Mouse (Mus musculus): ENCODE measurements around the gene Tbc1d22a. TPM values are rescaled to one million over a fixed set of nuclear protein-coding genes. Genes with fewer than 3 reads are reported as not detected.
"Not testable (repeated sequence)": the region's sequence is repeated elsewhere in the genome, so short reads cannot be mapped to it uniquely, and the experiment has no call there.

Tbc1d22a gene
- polyA plus RNA-seq, 1 experiment from 2014 or later = 11.6 TPM

DNA sequence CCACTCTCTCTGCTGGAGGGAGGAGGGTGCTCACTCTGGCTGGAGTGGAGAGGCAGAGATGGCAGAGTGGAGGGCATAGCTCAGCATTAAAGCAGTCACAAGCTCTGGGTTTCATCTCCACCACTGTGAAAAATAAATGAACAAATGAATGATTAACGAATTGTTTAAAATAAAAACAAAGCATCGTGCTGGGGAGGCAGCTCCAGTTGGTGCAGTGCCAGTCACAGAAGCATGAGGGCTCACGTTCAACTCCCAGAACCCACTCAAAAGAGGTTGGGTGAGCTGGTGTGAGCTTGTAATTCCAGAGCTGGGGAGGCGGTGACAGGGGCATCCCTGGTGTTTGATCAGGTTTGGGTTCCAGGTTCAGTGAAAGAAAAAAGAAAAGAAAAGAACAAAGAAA, 14.1 kb upstream of the Tbc1d22a start:
- Histone ChIP-seq H3K4me2 (ENCODE audit: low read length) (no peak overlapping the region), H3K9me3 (ENCODE audit: control insufficient read depth, low read length) (no peaks in the 10 kb centered on the region), H3K4me1 (replicated peaks; ENCODE audit: control insufficient read depth, insufficient read depth, low read length) (no peaks in the 10 kb centered on the region), H3K36me3 (ENCODE audit: control insufficient read depth, insufficient read depth) (no peaks in the 10 kb centered on the region), H3K4me3 (replicated peaks; ENCODE audit: low read length) (no peak overlapping the region), H3K27me3 (replicated peaks; ENCODE audit: control insufficient read depth, insufficient read depth, low read length) (no peaks in the 10 kb centered on the region), H3K9ac (replicated peaks; ENCODE audit: low read depth, low read length) (no peak overlapping the region), H3K27ac (ENCODE audit: low read length) (no peak overlapping the region)
- no peak for ATAC-seq
- WGBS = 38% methylated on average over 4 of the region's 4 CpGs

GRCm38 (mm10) chr15:86201095-86201494, 13.2 kb upstream of the Tbc1d22a start:
- ATAC-seq = no peak
- no peak overlapping the region for H3K4me3 ChIP-seq (replicated peaks; ENCODE audit: low read length)
- no peak overlapping the region for H3K4me2 ChIP-seq (ENCODE audit: low read length)
- H3K9ac ChIP-seq (replicated peaks; ENCODE audit: low read depth, low read length) = no peak overlapping the region
- H3K9me3 ChIP-seq (ENCODE audit: control insufficient read depth, low read length) = no peaks in the 10 kb centered on the region
- no peaks in the 10 kb centered on the region for H3K36me3 ChIP-seq (ENCODE audit: control insufficient read depth, insufficient read depth)
- WGBS = 40% methylated on average over 4 of the region's 4 CpGs
- H3K27me3 ChIP-seq (replicated peaks; ENCODE audit: control insufficient read depth, insufficient read depth, low read length) = no peaks in the 10 kb centered on the region
- no peaks in the 10 kb centered on the region for H3K4me1 ChIP-seq (replicated peaks; ENCODE audit: control insufficient read depth, insufficient read depth, low read length)
- no peak overlapping the region for H3K27ac ChIP-seq (ENCODE audit: low read length)

- Histone ChIP-seq H3K27me3 (replicated peaks; ENCODE audit: control insufficient read depth, insufficient read depth, low read length) (no peaks in the 10 kb centered on the region), H3K4me1 (replicated peaks; ENCODE audit: control insufficient read depth, insufficient read depth, low read length) (no peaks in the 10 kb centered on the region), H3K9ac (replicated peaks; ENCODE audit: low read depth, low read length) (no peak overlapping the region), H3K4me2 (ENCODE audit: low read length) (no peak overlapping the region), H3K4me3 (replicated peaks; ENCODE audit: low read length) (no peak overlapping the region), H3K9me3 (ENCODE audit: control insufficient read depth, low read length) (no peaks in the 10 kb centered on the region), H3K27ac (ENCODE audit: low read length) (no peak overlapping the region), H3K36me3 (ENCODE audit: control insufficient read depth, insufficient read depth) (no peaks in the 10 kb centered on the region)
- WGBS = 55% methylated on average over 9 of the region's 9 CpGs
- no peak for ATAC-seq
Observed at GRCm38 (mm10) chr15:86201696-86202330, 12.4 kb upstream of the Tbc1d22a start.

GRCm38 (mm10) chr15:86202640-86203039, 11.6 kb upstream of the Tbc1d22a start:
- H3K9ac ChIP-seq (replicated peaks; ENCODE audit: low read depth, low read length) = no peak overlapping the region
- 68% methylated on average over 6 of the region's 6 CpGs for WGBS
- H3K36me3 ChIP-seq (ENCODE audit: control insufficient read depth, insufficient read depth) = no peaks in the 10 kb centered on the region
- no peak overlapping the region for H3K27ac ChIP-seq (ENCODE audit: low read length)
- H3K4me3 ChIP-seq (replicated peaks; ENCODE audit: low read length) = no peak overlapping the region
- no peaks in the 10 kb centered on the region for H3K27me3 ChIP-seq (replicated peaks; ENCODE audit: control insufficient read depth, insufficient read depth, low read length)
- no peak overlapping the region for H3K4me2 ChIP-seq (ENCODE audit: low read length)
- H3K9me3 ChIP-seq (ENCODE audit: control insufficient read depth, low read length) = no peaks in the 10 kb centered on the region
- no peaks in the 10 kb centered on the region for H3K4me1 ChIP-seq (replicated peaks; ENCODE audit: control insufficient read depth, insufficient read depth, low read length)
- no peak for ATAC-seq

DNA sequence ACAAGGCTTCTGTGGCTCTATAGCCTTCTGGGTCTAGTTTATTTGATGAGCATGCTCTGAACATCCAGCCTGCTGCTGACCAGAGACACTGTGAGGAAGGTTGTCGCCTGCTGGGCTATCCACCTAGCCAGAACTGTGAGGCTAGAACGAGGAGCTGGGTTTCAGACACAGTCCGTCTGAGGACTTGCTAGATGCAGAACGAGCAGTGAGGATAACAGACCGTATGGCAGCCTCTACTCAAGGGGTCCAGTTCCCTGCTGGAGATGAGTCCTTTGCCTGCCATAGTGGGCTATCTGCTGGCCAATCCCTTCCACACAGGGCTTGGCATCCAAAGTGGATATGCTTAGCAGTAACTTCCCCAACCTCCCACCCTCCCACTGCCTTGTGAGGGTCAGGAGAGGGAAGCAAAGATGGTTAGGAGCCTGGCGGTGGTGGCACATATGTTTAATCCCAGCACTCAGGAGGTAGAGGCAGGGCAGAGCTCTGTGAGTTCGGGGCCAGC, 10.9 kb upstream of the Tbc1d22a start:
- Histone ChIP-seq H3K9ac (replicated peaks; ENCODE audit: low read depth, low read length) (no peak overlapping the region), H3K36me3 (ENCODE audit: control insufficient read depth, insufficient read depth) (no peaks in the 10 kb centered on the region), H3K4me1 (replicated peaks; ENCODE audit: control insufficient read depth, insufficient read depth, low read length) (no peaks in the 10 kb centered on the region), H3K4me2 (ENCODE audit: low read length) (no peak overlapping the region), H3K4me3 (replicated peaks; ENCODE audit: low read length) (no peak overlapping the region), H3K27ac (ENCODE audit: low read length) (no peak overlapping the region), H3K9me3 (ENCODE audit: control insufficient read depth, low read length) (no peaks in the 10 kb centered on the region), H3K27me3 (replicated peaks; ENCODE audit: control insufficient read depth, insufficient read depth, low read length) (no peaks in the 10 kb centered on the region)
- no peak for ATAC-seq
- 77% methylated on average over 7 of the region's 7 CpGs for WGBS

DNA sequence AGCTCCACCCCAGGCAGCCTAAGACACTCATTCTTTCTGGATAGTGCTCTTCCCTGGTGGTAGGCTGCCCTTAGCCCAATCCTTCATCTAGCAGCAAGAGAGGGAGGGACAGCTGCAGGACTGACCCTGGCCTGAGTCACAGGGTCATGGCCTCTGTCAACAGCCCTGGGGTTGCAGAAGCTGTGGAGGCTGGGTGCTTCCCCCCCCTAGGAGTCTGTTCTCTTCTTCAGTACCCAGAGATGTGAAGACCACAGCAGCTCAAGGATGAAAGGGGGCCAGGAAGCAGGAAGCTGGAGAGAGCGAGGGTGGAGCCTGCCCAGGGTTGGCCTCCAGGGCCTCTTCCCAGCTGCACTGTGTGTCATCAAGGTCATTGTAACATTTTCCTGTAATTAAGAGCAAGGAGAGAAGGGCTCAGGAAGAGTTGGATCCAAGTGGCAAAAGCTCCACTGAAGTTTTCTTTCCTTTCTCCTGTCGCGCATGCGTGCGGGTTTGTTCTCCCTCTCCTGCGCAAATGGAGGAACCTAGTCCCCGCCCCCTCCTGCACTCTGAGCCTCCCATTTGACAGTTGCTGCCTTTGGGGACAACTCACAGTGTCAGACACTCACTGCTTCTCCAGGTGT, 10.2 kb upstream of the Tbc1d22a start:
- Histone ChIP-seq H3K9me3 (ENCODE audit: control insufficient read depth, low read length) (no peaks in the 10 kb centered on the region), H3K36me3 (ENCODE audit: control insufficient read depth, insufficient read depth) (no peaks in the 10 kb centered on the region), H3K4me2 (ENCODE audit: low read length) (no peak overlapping the region), H3K4me3 (replicated peaks; ENCODE audit: low read length) (no peak overlapping the region), H3K9ac (replicated peaks; ENCODE audit: low read depth, low read length) (no peak overlapping the region), H3K27ac (ENCODE audit: low read length) (no peak overlapping the region), H3K4me1 (replicated peaks; ENCODE audit: control insufficient read depth, insufficient read depth, low read length) (no peaks in the 10 kb centered on the region), H3K27me3 (replicated peaks; ENCODE audit: control insufficient read depth, insufficient read depth, low read length) (no peaks in the 10 kb centered on the region)
- no peak for ATAC-seq
- 59% methylated on average over 7 of the region's 7 CpGs for WGBS

DNA sequence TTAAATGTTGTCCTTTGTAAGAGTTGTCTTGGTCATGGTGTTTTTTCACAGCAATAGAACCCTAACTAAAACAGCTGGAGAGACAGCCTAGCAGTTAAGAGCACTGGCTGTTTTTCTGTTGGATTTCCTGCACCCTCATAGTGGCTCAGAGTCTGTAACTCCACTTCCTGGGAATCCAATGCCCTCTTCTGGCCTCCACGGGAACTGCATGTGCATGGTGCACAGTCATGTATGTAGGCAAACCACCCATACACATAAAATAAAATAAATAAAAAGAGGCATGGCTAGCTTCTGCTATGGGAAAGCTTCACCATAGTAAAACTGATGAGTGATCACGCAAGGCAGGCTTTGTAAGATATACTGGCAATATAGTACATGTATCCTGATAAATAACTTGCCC, 9.0 kb upstream of the Tbc1d22a start:
- Histone ChIP-seq H3K9me3 (ENCODE audit: control insufficient read depth, low read length) (no peaks in the 10 kb centered on the region), H3K4me3 (replicated peaks; ENCODE audit: low read length) (no peak overlapping the region), H3K27ac (ENCODE audit: low read length) (no peak overlapping the region), H3K9ac (replicated peaks; ENCODE audit: low read depth, low read length) (no peak overlapping the region), H3K36me3 (ENCODE audit: control insufficient read depth, insufficient read depth) (no peaks in the 10 kb centered on the region), H3K4me1 (replicated peaks; ENCODE audit: control insufficient read depth, insufficient read depth, low read length) (no peaks in the 10 kb centered on the region), H3K4me2 (ENCODE audit: low read length) (no peak overlapping the region), H3K27me3 (replicated peaks; ENCODE audit: control insufficient read depth, insufficient read depth, low read length) (no peaks in the 10 kb centered on the region)
- WGBS = 44% methylated on average over 2 of the region's 2 CpGs
- ATAC-seq = no peak

DNA sequence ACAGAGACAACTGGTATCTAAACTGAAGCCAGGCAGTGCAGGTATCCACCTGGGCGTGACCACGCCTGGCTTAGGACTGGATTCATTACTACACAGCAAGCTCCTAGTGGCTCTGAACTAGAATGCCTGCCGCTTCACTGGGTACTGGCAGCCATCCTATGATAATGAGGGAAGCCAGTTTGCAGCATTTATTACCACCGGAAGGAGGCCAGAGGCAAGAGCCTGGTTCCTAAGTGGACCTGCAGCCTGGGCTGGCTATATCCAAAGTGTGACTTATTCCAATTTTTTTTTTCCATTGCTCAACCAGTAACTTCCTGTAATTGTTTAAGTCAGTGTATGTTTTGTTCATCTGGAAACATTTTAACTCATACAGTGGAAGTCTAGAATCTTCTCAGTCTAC, 7.9 kb upstream of the Tbc1d22a start:
- Histone ChIP-seq H3K4me1 (replicated peaks; ENCODE audit: control insufficient read depth, insufficient read depth, low read length) (no peaks in the 10 kb centered on the region), H3K4me3 (replicated peaks; ENCODE audit: low read length) (no peak overlapping the region), H3K9me3 (ENCODE audit: control insufficient read depth, low read length) (no peaks in the 10 kb centered on the region), H3K27ac (ENCODE audit: low read length) (no peak overlapping the region), H3K9ac (replicated peaks; ENCODE audit: low read depth, low read length) (no peak overlapping the region), H3K36me3 (ENCODE audit: control insufficient read depth, insufficient read depth) (no peaks in the 10 kb centered on the region), H3K4me2 (ENCODE audit: low read length) (no peak overlapping the region), H3K27me3 (replicated peaks; ENCODE audit: control insufficient read depth, insufficient read depth, low read length) (no peaks in the 10 kb centered on the region)
- 58% methylated on average over 4 of the region's 4 CpGs for WGBS
- ATAC-seq = no peak

DNA sequence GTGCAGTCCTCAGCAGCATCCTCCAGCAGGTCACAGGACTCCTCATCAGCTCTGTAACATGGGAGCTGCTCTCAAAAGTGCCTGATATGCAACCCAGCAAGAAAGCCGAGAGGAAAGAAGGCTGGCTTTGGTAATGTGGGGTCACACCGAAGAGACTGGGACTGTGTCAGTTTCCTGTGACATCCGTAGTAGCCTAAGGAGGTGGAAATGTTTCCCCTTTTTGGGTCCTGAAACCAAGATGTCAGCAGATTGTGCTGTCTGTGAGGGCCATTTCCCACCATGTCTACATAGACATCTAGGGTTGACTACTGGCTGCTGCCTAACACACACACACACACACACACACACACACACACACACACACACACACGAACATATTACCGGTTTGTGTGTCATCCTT, 2.1 kb upstream of the Tbc1d22a start:
- H3K9ac ChIP-seq (replicated peaks; ENCODE audit: low read depth, low read length); H3K27me3 ChIP-seq (replicated peaks; ENCODE audit: control insufficient read depth, insufficient read depth, low read length); H3K4me3 ChIP-seq (replicated peaks; ENCODE audit: low read length); H3K27ac ChIP-seq (ENCODE audit: low read length); H3K4me2 ChIP-seq (ENCODE audit: low read length); ATAC-seq; H3K36me3 ChIP-seq (ENCODE audit: control insufficient read depth, insufficient read depth); H3K9me3 ChIP-seq (ENCODE audit: control insufficient read depth, low read length): not testable (repeated sequence)
- 90% methylated on average over 5 of the region's 5 CpGs for WGBS
- H3K4me1 ChIP-seq (replicated peaks; ENCODE audit: control insufficient read depth, insufficient read depth, low read length) = peaks cover 19% of the 10 kb centered on the region
